Mouse (Mus musculus) hindbrain, postnatal 0 days (tissue): ENCODE data around the gene Mmgt2. TPM values are rescaled to one million over a fixed set of nuclear protein-coding genes. Genes with fewer than 3 reads are reported as not detected.

ENCODE experiments used
- ATAC-seq: fragments of 200-750 bp; cut with Nextera tagmentation; 2 replicates; pipeline ENCODE4 v1.8.0; 2017; ENCODE audit warnings: mild to moderate bottlenecking, moderate TSS enrichment, moderate library complexity
- DNase-seq: peaks from one replicate; pipeline ENCODE4 v3.0.0-alpha.2; 2015; ENCODE audit warnings: low spot score
- H3K27ac ChIP-seq: fragments of 300-500 bp; sonication (generic); 2 replicates; pipeline ENCODE4 v1.5.1; 2014; ENCODE audit warnings: mild to moderate bottlenecking
- H3K27me3 ChIP-seq: fragments of 300-500 bp; sonication (generic); 2 replicates; pipeline ENCODE4 v1.6.1; 2014; ENCODE audit warnings: low read length, mixed read lengths; ENCODE audit not compliant: insufficient read depth
- H3K36me3 ChIP-seq: fragments of 300-500 bp; sonication (generic); 2 replicates; pipeline ENCODE4 v1.6.1; 2014; ENCODE audit warnings: low read length, mixed read lengths; ENCODE audit not compliant: insufficient read depth
- H3K4me1 ChIP-seq: fragments of 300-500 bp; sonication (generic); 2 replicates; pipeline ENCODE4 v1.6.1; 2014; ENCODE audit warnings: antibody characterized with exemption, low read length, mixed read lengths; ENCODE audit not compliant: insufficient read depth
- H3K4me2 ChIP-seq: fragments of 300-500 bp; sonication (generic); 2 replicates; pipeline ENCODE4 v1.6.1; 2014; ENCODE audit warnings: low read depth, mild to moderate bottlenecking, low read length, moderate library complexity, mixed read lengths
- H3K4me3 ChIP-seq: fragments of 300-500 bp; sonication (generic); 2 replicates; pipeline ENCODE4 v1.5.1; 2014; ENCODE audit warnings: low read length
- H3K9ac ChIP-seq: fragments of 300-500 bp; sonication (generic); replicated peaks from 2 replicates; pipeline ENCODE4 v1.6.1; 2014; ENCODE audit warnings: mild to moderate bottlenecking, low read length, moderate library complexity, mixed read lengths
- H3K9me3 ChIP-seq: fragments of 300-500 bp; sonication (generic); 2 replicates; pipeline ENCODE4 v1.6.1; 2016; ENCODE audit warnings: low read length, mixed read lengths
- CTCF ChIP-seq: IDR thresholded peaks from 2 replicates; pipeline ENCODE4 v1.5.1; 2016; ENCODE audit warnings: antibody characterized with exemption, control low read depth, low read depth
- WGBS: fragments of 180-500 bp; shearing (Covaris S2); extraction: QIAGEN DNeasy Blood & Tissue Kit; methylation state at CpG from one replicate; pipeline ENCODE4 v1.1.7; 2014; 5-methylcytosine and 5-hydroxymethylcytosine counted together
- polyA plus RNA-seq: library from polyadenylated mRNA; unstranded; fragments of >200 nt; fragmentation: Nextera tagmentation; extraction: Ambion mirVana; gene quantifications from 2 replicates; pipeline ENCODE4 v1.2.1, GENCODE M21; 2015
- total RNA-seq: library from RNA; depleted of rRNA; stranded (reverse); fragments of >200 nt; gene quantifications from 2 replicates; pipeline ENCODE4 v1.2.3, GENCODE M21; 2014

Gene Mmgt2
- total and polyA plus RNA-seq, 2 experiments from 2014 or later = 22.6 to 43.9 TPM

GRCm38 (mm10) chr11:62676290-62676596 lies 27.8 kb downstream of the Mmgt2 start:
- Histone ChIP-seq H3K9ac (no peak overlapping the region), H3K36me3 (no peaks in the 10 kb centered on the region), H3K9me3 (no peaks in the 10 kb centered on the region), H3K4me3 (no peak overlapping the region), H3K4me1 (no peaks in the 10 kb centered on the region), H3K4me2 (no peak overlapping the region), H3K27me3 (no peaks in the 10 kb centered on the region), H3K27ac (no peak overlapping the region; the same call in 1 of the 2 replicates)
- 91% methylated on average over 4 of the region's 4 CpGs for WGBS
- no peak for TF ChIP-seq CTCF
- peak; percentile 16; the same call in 1 of the 2 replicates for ATAC-seq
- DNase-seq = no peak

DNA sequence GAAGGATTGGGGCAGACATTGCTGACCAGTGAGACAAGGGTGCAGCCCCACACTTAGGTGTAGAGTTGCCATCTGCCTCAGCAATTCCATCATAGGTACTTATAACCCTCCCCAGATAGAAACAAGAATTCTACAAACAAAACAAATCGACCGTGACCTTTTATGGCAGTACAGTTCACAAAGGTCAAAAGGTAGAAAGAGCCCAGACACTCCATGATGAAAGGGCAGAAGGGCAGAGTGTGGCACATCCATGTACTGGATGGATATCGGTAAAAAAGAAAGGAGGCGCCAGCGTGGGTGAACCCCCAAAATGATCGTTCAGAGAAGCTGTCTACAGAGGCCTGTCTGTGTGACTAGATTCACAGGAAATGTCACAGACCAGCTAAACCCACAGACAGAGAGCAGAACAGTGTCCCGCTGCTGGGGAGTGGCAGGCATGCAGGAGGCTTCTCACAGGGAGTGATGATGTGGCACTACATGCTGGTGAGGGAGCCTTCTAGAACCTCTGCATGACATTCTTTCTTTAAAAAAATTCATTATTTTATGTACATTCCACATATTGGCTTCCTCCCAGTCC lies 30.4 kb downstream of the Mmgt2 start:
- TF ChIP-seq CTCF = no peak
- 90% methylated on average over 7 of the region's 7 CpGs for WGBS
- Histone ChIP-seq H3K27me3 (no peaks in the 10 kb centered on the region), H3K36me3 (no peaks in the 10 kb centered on the region), H3K9me3 (no peaks in the 10 kb centered on the region), H3K9ac (no peak overlapping the region), H3K4me2 (no peak overlapping the region), H3K27ac (no peak overlapping the region), H3K4me3 (no peak overlapping the region), H3K4me1 (no peaks in the 10 kb centered on the region)
- DNase-seq (no peak), ATAC-seq (no peak)

DNA sequence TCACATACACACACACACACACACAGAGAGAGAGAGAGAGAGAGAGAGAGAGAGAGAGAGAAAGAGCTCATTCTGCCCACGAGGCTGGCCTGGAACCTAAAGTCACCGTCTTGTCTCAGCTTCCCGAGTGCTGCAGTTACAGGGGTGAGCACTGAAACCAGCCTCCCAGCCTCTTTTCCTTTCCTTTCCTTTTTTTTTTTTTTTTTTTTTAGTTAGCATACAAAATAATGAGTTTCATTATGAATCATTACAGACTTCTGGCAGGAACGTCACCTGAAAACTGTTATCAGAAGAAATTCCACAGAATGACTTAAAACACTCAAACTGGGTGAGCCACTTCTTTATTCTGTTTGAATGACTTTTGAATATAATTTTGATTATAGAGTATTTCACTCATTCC lies 31.5 kb downstream of the Mmgt2 start:
- Histone ChIP-seq H3K27ac (no peak overlapping the region), H3K9me3 (no peaks in the 10 kb centered on the region)
- no peak for ATAC-seq

GRCm38 (mm10) chr11:62691592-62691991 lies 43.1 kb downstream of the Mmgt2 start:
- no peaks in the 10 kb centered on the region for H3K9me3 ChIP-seq
- ATAC-seq = no peak
- TF ChIP-seq CTCF = no peak
- H3K36me3 ChIP-seq = no peaks in the 10 kb centered on the region
- H3K27ac ChIP-seq = no peak overlapping the region
- no peak overlapping the region for H3K4me3 ChIP-seq
- WGBS = 90% methylated on average over 3 of the region's 3 CpGs
- no peaks in the 10 kb centered on the region for H3K27me3 ChIP-seq
- H3K4me1 ChIP-seq = no peaks in the 10 kb centered on the region
- no peak for DNase-seq
- no peak overlapping the region for H3K4me2 ChIP-seq
- H3K9ac ChIP-seq = no peak overlapping the region

More for the DNA sequence above, 31.5 kb downstream of the Mmgt2 start:
- no peak for TF ChIP-seq CTCF
- no peak overlapping the region for H3K9ac ChIP-seq
- no peaks in the 10 kb centered on the region for H3K4me1 ChIP-seq
- no peaks in the 10 kb centered on the region for H3K36me3 ChIP-seq
- no peak overlapping the region for H3K4me3 ChIP-seq
- no peaks in the 10 kb centered on the region for H3K27me3 ChIP-seq
- WGBS = 86% methylated on average over 4 of the region's 4 CpGs
- H3K4me2 ChIP-seq = no peak overlapping the region
- no peak for DNase-seq

GRCm38 (mm10) chr11:62693299-62694184 lies 45.1 kb downstream of the Mmgt2 start:
- Histone ChIP-seq H3K36me3 (no peaks in the 10 kb centered on the region), H3K4me3 (no peak overlapping the region), H3K27me3 (no peaks in the 10 kb centered on the region), H3K4me1 (no peaks in the 10 kb centered on the region), H3K9ac (no peak overlapping the region), H3K4me2 (no peak overlapping the region), H3K27ac (peak overlapping the region; percentile 32; the same call in 1 of the 2 replicates), H3K9me3 (no peaks in the 10 kb centered on the region)
- 20% methylated on average over 9 of the region's 11 CpGs for WGBS
- peak; percentile 90 for ATAC-seq
- peak; percentile 92 for DNase-seq
- TF ChIP-seq CTCF = peak; percentile 83

DNA sequence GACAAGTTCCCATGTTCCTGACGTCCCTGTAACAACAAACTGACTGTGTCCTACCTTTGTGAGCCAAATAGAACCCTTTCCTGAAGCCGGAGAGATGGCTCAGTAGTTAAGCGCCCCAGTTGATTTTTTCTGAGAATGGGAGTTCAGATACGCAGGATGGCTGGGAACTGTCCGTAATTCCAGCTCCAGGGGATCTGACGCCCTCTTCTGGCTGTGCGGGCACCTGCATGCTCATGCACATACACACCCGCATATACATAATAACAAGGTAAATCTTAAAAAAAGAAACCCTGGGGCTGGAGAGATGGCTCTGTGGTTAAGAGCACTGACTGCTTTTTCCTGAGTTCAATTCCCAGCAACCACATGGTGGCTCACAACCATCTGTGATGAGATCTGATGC lies 46.7 kb downstream of the Mmgt2 start:
- TF ChIP-seq CTCF = no peak
- Histone ChIP-seq H3K36me3 (no peaks in the 10 kb centered on the region), H3K27me3 (no peaks in the 10 kb centered on the region), H3K4me2 (no peak overlapping the region), H3K4me1 (no peaks in the 10 kb centered on the region), H3K9me3 (no peaks in the 10 kb centered on the region), H3K27ac (no peak overlapping the region), H3K9ac (no peak overlapping the region), H3K4me3 (no peak overlapping the region)
- ATAC-seq (no peak), DNase-seq (no peak)
- 96% methylated on average over 8 of the region's 8 CpGs for WGBS

DNA sequence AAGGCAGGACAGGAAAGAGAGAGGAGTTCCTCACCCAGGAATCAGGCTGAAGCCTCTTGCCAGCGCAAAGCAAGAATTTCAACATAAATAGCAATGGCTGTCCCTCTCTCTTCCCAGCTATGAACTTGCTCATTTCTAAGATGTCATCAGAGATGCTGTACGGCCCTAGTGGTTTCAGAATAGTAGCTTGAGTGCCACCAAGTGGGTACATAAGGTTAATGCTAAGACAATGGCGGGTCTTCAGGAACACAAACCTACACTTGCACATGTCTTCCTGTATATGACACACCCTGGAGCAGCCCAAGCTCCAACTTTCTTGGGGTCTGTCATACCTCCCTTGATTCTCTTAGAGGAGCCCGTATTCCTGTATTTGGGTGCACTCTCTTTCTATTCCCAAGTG lies 51.3 kb downstream of the Mmgt2 start:
- Histone ChIP-seq H3K9ac (no peak overlapping the region), H3K9me3 (no peaks in the 10 kb centered on the region), H3K36me3 (no peaks in the 10 kb centered on the region), H3K4me2 (no peak overlapping the region), H3K27ac (no peak overlapping the region), H3K4me3 (no peak overlapping the region), H3K4me1 (no peaks in the 10 kb centered on the region), H3K27me3 (no peaks in the 10 kb centered on the region)
- peak; percentile 52 for TF ChIP-seq CTCF
- 67% methylated on average over 4 of the region's 4 CpGs for WGBS
- ATAC-seq (no peak), DNase-seq (peak; percentile 42)
